Mouse (Mus musculus) hindbrain, postnatal 0 days (tissue): Measurements from ENCODE around the gene Mptx2. TPM values are rescaled to one million over a fixed set of nuclear protein-coding genes. Genes with fewer than 3 reads are reported as not detected.

Source experiments
- ATAC-seq: fragments of 200-750 bp; cut with Nextera tagmentation; 2 replicates; pipeline ENCODE4 v1.8.0; 2017; ENCODE audit warnings: mild to moderate bottlenecking, moderate TSS enrichment, moderate library complexity
- DNase-seq: peaks from one replicate; pipeline ENCODE4 v3.0.0-alpha.2; 2015; ENCODE audit warnings: low spot score
- H3K27ac ChIP-seq: fragments of 300-500 bp; sonication (generic); 2 replicates; pipeline ENCODE4 v1.5.1; 2014; ENCODE audit warnings: mild to moderate bottlenecking
- H3K27me3 ChIP-seq: fragments of 300-500 bp; sonication (generic); 2 replicates; pipeline ENCODE4 v1.6.1; 2014; ENCODE audit warnings: low read length, mixed read lengths; ENCODE audit not compliant: insufficient read depth
- H3K36me3 ChIP-seq: fragments of 300-500 bp; sonication (generic); 2 replicates; pipeline ENCODE4 v1.6.1; 2014; ENCODE audit warnings: low read length, mixed read lengths; ENCODE audit not compliant: insufficient read depth
- H3K4me1 ChIP-seq: fragments of 300-500 bp; sonication (generic); 2 replicates; pipeline ENCODE4 v1.6.1; 2014; ENCODE audit warnings: antibody characterized with exemption, low read length, mixed read lengths; ENCODE audit not compliant: insufficient read depth
- H3K4me2 ChIP-seq: fragments of 300-500 bp; sonication (generic); 2 replicates; pipeline ENCODE4 v1.6.1; 2014; ENCODE audit warnings: low read depth, mild to moderate bottlenecking, low read length, moderate library complexity, mixed read lengths
- H3K4me3 ChIP-seq: fragments of 300-500 bp; sonication (generic); 2 replicates; pipeline ENCODE4 v1.5.1; 2014; ENCODE audit warnings: low read length
- H3K9ac ChIP-seq: fragments of 300-500 bp; sonication (generic); replicated peaks from 2 replicates; pipeline ENCODE4 v1.6.1; 2014; ENCODE audit warnings: mild to moderate bottlenecking, low read length, moderate library complexity, mixed read lengths
- H3K9me3 ChIP-seq: fragments of 300-500 bp; sonication (generic); 2 replicates; pipeline ENCODE4 v1.6.1; 2016; ENCODE audit warnings: low read length, mixed read lengths
- CTCF ChIP-seq: IDR thresholded peaks from 2 replicates; pipeline ENCODE4 v1.5.1; 2016; ENCODE audit warnings: antibody characterized with exemption, control low read depth, low read depth
- WGBS: fragments of 180-500 bp; shearing (Covaris S2); extraction: QIAGEN DNeasy Blood & Tissue Kit; methylation state at CpG from one replicate; pipeline ENCODE4 v1.1.7; 2014; 5-methylcytosine and 5-hydroxymethylcytosine counted together
- polyA plus RNA-seq: library from polyadenylated mRNA; unstranded; fragments of >200 nt; fragmentation: Nextera tagmentation; extraction: Ambion mirVana; gene quantifications from 2 replicates; pipeline ENCODE4 v1.2.1, GENCODE M21; 2015
- total RNA-seq: library from RNA; depleted of rRNA; stranded (reverse); fragments of >200 nt; gene quantifications from 2 replicates; pipeline ENCODE4 v1.2.3, GENCODE M21; 2014; rRNA removed

Gene Mptx2
- total RNA-seq (not detected in 2 replicates), polyA plus RNA-seq (not detected in 2 replicates)

GRCm38 (mm10) chr1:173277677-173278076, at the start of gene Mptx2:
TSS of gene Mptx2 (minus strand) at chr1:173277777.
- WGBS, result 77% methylated on average over 3 of the region's 3 CpGs
- H3K36me3 ChIP-seq, result no peaks in the 10 kb centered on the region
- no peak for ATAC-seq
- no peak within 1 kb of the TSS for H3K27ac ChIP-seq
- no peak for TF ChIP-seq CTCF
- no peaks in the 10 kb centered on the region for H3K27me3 ChIP-seq
- H3K4me3 ChIP-seq, result no peak within 1 kb of the TSS
- H3K9me3 ChIP-seq, result no peaks in the 10 kb centered on the region
- H3K4me1 ChIP-seq, result no peaks in the 10 kb centered on the region
- no peak within 1 kb of the TSS for H3K9ac ChIP-seq
- DNase-seq, result no peak
- no peak within 1 kb of the TSS for H3K4me2 ChIP-seq

- Histone ChIP-seq H3K9me3 (no peaks in the 10 kb centered on the region), H3K36me3 (no peaks in the 10 kb centered on the region), H3K27me3 (no peaks in the 10 kb centered on the region), H3K9ac (no peak overlapping the region), H3K4me1 (no peaks in the 10 kb centered on the region), H3K4me3 (no peak overlapping the region), H3K27ac (no peak overlapping the region), H3K4me2 (no peak overlapping the region)
- ATAC-seq, result no peak
- 68% methylated on average over 1 of the region's 1 CpGs for WGBS
- no peak for DNase-seq
- TF ChIP-seq CTCF, result no peak
Measured at GRCm38 (mm10) chr1:173326552-173326951, 49.0 kb upstream of the Mptx2 start.

GRCm38 (mm10) chr1:173325395-173325794, 47.8 kb upstream of the Mptx2 start:
- no peaks in the 10 kb centered on the region for H3K4me1 ChIP-seq
- WGBS, result 100% methylated on average over 1 of the region's 1 CpGs
- no peaks in the 10 kb centered on the region for H3K36me3 ChIP-seq
- H3K4me3 ChIP-seq, result no peak overlapping the region
- DNase-seq, result no peak
- no peaks in the 10 kb centered on the region for H3K27me3 ChIP-seq
- no peak for ATAC-seq
- no peak overlapping the region for H3K4me2 ChIP-seq
- no peak overlapping the region for H3K27ac ChIP-seq
- TF ChIP-seq CTCF, result no peak
- no peak overlapping the region for H3K9ac ChIP-seq
- H3K9me3 ChIP-seq, result no peaks in the 10 kb centered on the region

GRCm38 (mm10) chr1:173324961-173325360, 47.4 kb upstream of the Mptx2 start:
- no peaks in the 10 kb centered on the region for H3K36me3 ChIP-seq
- H3K9ac ChIP-seq, result no peak overlapping the region
- H3K4me2 ChIP-seq, result no peak overlapping the region
- no peak overlapping the region for H3K4me3 ChIP-seq
- DNase-seq (no peak), ATAC-seq (no peak)
- no peak overlapping the region for H3K27ac ChIP-seq
- no peaks in the 10 kb centered on the region for H3K4me1 ChIP-seq
- no peaks in the 10 kb centered on the region for H3K9me3 ChIP-seq
- no peaks in the 10 kb centered on the region for H3K27me3 ChIP-seq
- 59% methylated on average over 4 of the region's 4 CpGs for WGBS
- TF ChIP-seq CTCF, result no peak

- WGBS, result 32% methylated on average over 5 of the region's 5 CpGs
- Histone ChIP-seq H3K27me3 (no peaks in the 10 kb centered on the region), H3K9me3 (no peaks in the 10 kb centered on the region), H3K27ac (no peak overlapping the region), H3K4me2 (no peak overlapping the region), H3K9ac (no peak overlapping the region), H3K4me1 (no peaks in the 10 kb centered on the region), H3K4me3 (no peak overlapping the region), H3K36me3 (no peaks in the 10 kb centered on the region)
- no peak for ATAC-seq
- TF ChIP-seq CTCF, result peak; percentile 83
- peak; percentile 59 for DNase-seq
Measured at GRCm38 (mm10) chr1:173323839-173324585, 46.4 kb upstream of the Mptx2 start.

GRCm38 (mm10) chr1:173322249-173322627, 44.7 kb upstream of the Mptx2 start:
- Histone ChIP-seq H3K36me3 (no peaks in the 10 kb centered on the region), H3K9ac (no peak overlapping the region), H3K4me2 (no peak overlapping the region), H3K27ac (no peak overlapping the region), H3K4me3 (no peak overlapping the region), H3K9me3 (no peaks in the 10 kb centered on the region), H3K4me1 (no peaks in the 10 kb centered on the region), H3K27me3 (no peaks in the 10 kb centered on the region)
- WGBS, result 65% methylated on average over 6 of the region's 6 CpGs
- DNase-seq, result no peak
- no peak for ATAC-seq
- no peak for TF ChIP-seq CTCF

GRCm38 (mm10) chr1:173321593-173322248, 44.1 kb upstream of the Mptx2 start:
- WGBS, result 29% methylated on average over 8 of the region's 8 CpGs
- ATAC-seq, result peak; percentile 61; the same call in 1 of the 2 replicates
- H3K4me1 ChIP-seq, result no peaks in the 10 kb centered on the region
- H3K4me2 ChIP-seq, result no peak overlapping the region
- H3K27me3 ChIP-seq, result no peaks in the 10 kb centered on the region
- no peaks in the 10 kb centered on the region for H3K9me3 ChIP-seq
- no peak overlapping the region for H3K4me3 ChIP-seq
- no peak overlapping the region for H3K27ac ChIP-seq
- H3K9ac ChIP-seq, result no peak overlapping the region
- DNase-seq, result no peak
- no peak for TF ChIP-seq CTCF
- H3K36me3 ChIP-seq, result no peaks in the 10 kb centered on the region
